Mouse (Mus musculus) forebrain, postnatal 0 days (tissue): ENCODE measurements around the gene 1810013L24Rik. TPM values are rescaled to one million over a fixed set of nuclear protein-coding genes. Genes with fewer than 3 reads are reported as not detected.

Experiments
- ATAC-seq: fragments of 200-750 bp; cut with Nextera tagmentation; 2 replicates; pipeline ENCODE4 v1.8.0; 2017; ENCODE audit warnings: mild to moderate bottlenecking, moderate library complexity
- DNase-seq: peaks from one replicate; pipeline ENCODE4 v3.0.0-alpha.2; 2015
- H3K27ac ChIP-seq: fragments of 300-500 bp; sonication (generic); 2 replicates; pipeline ENCODE4 v1.5.1; 2014; ENCODE audit warnings: low read depth, mild to moderate bottlenecking, antibody characterized with exemption, low read length, moderate library complexity, mixed read lengths
- H3K27me3 ChIP-seq: fragments of 300-500 bp; sonication (generic); 2 replicates; pipeline ENCODE4 v1.6.1; 2014; ENCODE audit warnings: mild to moderate bottlenecking, low read length, mixed read lengths; ENCODE audit not compliant: insufficient read depth
- H3K36me3 ChIP-seq: fragments of 300-500 bp; sonication (generic); 2 replicates; pipeline ENCODE4 v1.6.1; 2014; ENCODE audit warnings: mild to moderate bottlenecking, moderate library complexity; ENCODE audit not compliant: insufficient read depth
- H3K4me1 ChIP-seq: fragments of 300-500 bp; sonication (generic); 2 replicates; pipeline ENCODE4 v1.6.1; 2014; ENCODE audit warnings: antibody characterized with exemption; ENCODE audit not compliant: insufficient read depth
- H3K4me2 ChIP-seq: fragments of 300-500 bp; sonication (generic); 2 replicates; pipeline ENCODE4 v1.6.1; 2014; ENCODE audit warnings: low read depth, mild to moderate bottlenecking, moderate library complexity
- H3K4me3 ChIP-seq: fragments of 300-500 bp; sonication (generic); 2 replicates; pipeline ENCODE4 v1.5.1; 2014; ENCODE audit warnings: low read depth, low read length, mixed read lengths
- H3K9ac ChIP-seq: fragments of 300-500 bp; sonication (generic); 2 replicates; pipeline ENCODE4 v1.6.1; 2014; ENCODE audit warnings: mild to moderate bottlenecking
- H3K9me3 ChIP-seq: fragments of 300-500 bp; sonication (generic); 2 replicates; pipeline ENCODE4 v1.6.1; 2016; ENCODE audit warnings: low read length
- CTCF ChIP-seq: sonication (generic); IDR thresholded peaks from 2 replicates; pipeline ENCODE4 v1.5.1; 2016; ENCODE audit warnings: antibody characterized with exemption, control low read depth, low read depth
- WGBS: fragments of 180-500 bp; shearing (Covaris S2); extraction: QIAGEN DNeasy Blood & Tissue Kit; methylation state at CpG from one replicate; pipeline ENCODE4 v1.1.7; 2014; 5-methylcytosine and 5-hydroxymethylcytosine counted together
- polyA plus RNA-seq: library from polyadenylated mRNA; unstranded; fragments of >200 nt; fragmentation: Nextera tagmentation; extraction: Ambion mirVana; gene quantifications from 2 replicates; pipeline ENCODE4 v1.2.1, GENCODE M21; 2015
- total RNA-seq: library from RNA; depleted of rRNA; stranded (reverse); fragments of >200 nt; gene quantifications from 2 replicates; pipeline ENCODE4 v1.2.3, GENCODE M21; 2014

Gene 1810013L24Rik
- total and polyA plus RNA-seq, 2 experiments from 2014 or later, result 15.9 to 80.2 TPM

DNA sequence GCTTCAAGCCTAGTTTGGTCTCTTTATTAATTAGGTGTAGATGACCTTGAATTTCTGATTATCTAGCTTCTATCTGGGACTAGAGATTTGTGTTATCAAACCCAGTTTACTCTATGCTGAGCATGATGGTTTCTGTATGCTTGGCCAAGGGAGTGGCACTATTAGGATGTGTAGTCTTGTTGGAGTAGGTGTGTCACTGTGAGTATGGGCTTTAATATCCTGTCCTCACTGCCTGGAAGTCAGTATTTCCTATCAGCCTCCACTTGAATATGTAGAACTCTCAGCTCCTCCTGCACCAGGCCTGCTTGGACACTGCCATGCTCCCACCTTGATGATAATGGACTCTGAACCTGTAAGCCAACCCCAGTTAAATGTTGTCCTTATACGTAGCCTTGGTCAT, 7.0 kb downstream of the 1810013L24Rik start:
- Histone ChIP-seq H3K9ac (no peak overlapping the region), H3K4me3 (no peak overlapping the region), H3K27ac (no peak overlapping the region), H3K4me2 (no peak overlapping the region), H3K36me3 (peaks cover 11% of the 10 kb centered on the region), H3K4me1 (peaks cover 19% of the 10 kb centered on the region), H3K27me3 (no peaks in the 10 kb centered on the region), H3K9me3 (no peaks in the 10 kb centered on the region)
- WGBS, result 100% methylated on average over 1 of the region's 1 CpGs
- no peak for TF ChIP-seq CTCF
- ATAC-seq (no peak), DNase-seq (no peak)

DNA sequence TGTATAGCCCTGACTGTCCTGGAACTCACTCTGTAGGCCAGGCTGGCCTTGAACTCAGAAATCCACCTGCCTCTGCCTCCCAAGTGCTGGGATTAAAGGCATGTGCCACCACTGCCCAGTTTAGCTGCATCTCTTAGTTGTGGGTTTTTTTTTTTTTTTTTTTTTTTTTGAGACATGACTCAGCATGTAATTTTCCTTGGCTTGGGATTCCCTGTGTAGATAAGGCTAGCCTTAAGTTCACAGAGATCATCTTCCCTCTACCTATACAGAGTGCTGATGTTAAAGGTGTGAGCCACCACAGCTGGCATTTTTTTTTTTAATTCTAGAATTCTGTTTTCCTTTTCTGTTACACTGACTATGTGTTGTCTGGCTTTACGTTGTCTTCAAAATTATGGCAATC, 7.7 kb downstream of the 1810013L24Rik start:
- Histone ChIP-seq H3K4me3 (no peak overlapping the region), H3K27ac (no peak overlapping the region), H3K27me3 (no peaks in the 10 kb centered on the region), H3K9me3 (no peaks in the 10 kb centered on the region), H3K4me1 (peaks cover 12% of the 10 kb centered on the region; the same call in 1 of the 2 replicates), H3K4me2 (no peak overlapping the region), H3K9ac (no peak overlapping the region), H3K36me3 (peaks cover 11% of the 10 kb centered on the region)
- 77% methylated on average over 1 of the region's 1 CpGs for WGBS
- no peak for DNase-seq
- no peak for TF ChIP-seq CTCF
- ATAC-seq, result no peak

DNA sequence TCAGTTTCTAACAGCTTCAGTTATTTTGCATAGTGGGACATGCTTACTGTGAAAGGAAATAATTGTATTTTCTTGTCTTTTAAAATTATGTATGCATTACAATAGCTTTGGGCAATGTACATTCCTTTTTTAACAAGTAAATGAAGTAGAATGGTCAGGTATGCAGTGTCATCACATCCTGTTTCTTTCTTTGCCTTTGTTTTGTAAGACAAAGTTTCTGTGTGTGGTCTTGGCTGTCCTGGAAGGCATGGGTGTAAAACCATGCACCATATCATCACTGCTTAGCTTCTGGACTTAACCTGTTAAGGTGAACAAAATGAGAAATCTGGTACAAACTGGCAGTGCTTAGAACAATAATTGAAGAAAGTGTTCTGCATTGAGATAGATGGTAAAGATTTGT, 9.0 kb downstream of the 1810013L24Rik start:
- Histone ChIP-seq H3K4me1 (0 out of 2 replicates have a peak, but pooled peaks cover 3% of the 10 kb centered on the region), H3K4me3 (no peak overlapping the region), H3K9me3 (no peaks in the 10 kb centered on the region), H3K36me3 (peaks cover 15% of the 10 kb centered on the region), H3K9ac (no peak overlapping the region), H3K27me3 (no peaks in the 10 kb centered on the region), H3K4me2 (no peak overlapping the region), H3K27ac (no peak overlapping the region)
- ATAC-seq, result no peak
- DNase-seq, result no peak
- no peak for TF ChIP-seq CTCF

DNA sequence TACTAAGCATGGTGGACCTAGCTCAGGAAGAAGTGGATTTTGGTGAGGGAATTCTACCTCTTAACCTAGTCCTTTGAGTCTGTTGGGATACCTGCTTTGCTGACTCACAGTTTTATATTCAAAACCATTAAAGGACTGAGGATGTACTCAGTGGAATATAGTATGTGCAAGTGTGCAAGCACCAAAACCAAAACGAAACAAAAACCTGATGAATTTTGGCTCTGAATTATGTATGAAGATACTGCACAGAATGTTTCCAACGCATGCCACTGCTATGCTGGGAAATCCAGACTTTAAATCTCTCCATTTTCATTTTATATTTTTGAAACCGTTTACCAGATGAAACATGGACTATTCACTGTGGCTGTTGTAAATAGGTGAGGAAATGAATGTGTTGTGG, 10.7 kb downstream of the 1810013L24Rik start:
- H3K4me3 ChIP-seq, result no peak overlapping the region
- no peak overlapping the region for H3K9ac ChIP-seq
- H3K9me3 ChIP-seq, result no peaks in the 10 kb centered on the region
- H3K4me1 ChIP-seq, result 0 out of 2 replicates have a peak, but pooled peaks cover 1% of the 10 kb centered on the region
- TF ChIP-seq CTCF, result no peak
- DNase-seq, result no peak
- no peaks in the 10 kb centered on the region for H3K27me3 ChIP-seq
- 65% methylated on average over 3 of the region's 3 CpGs for WGBS
- H3K36me3 ChIP-seq, result peaks cover 17% of the 10 kb centered on the region
- H3K27ac ChIP-seq, result no peak overlapping the region
- no peak for ATAC-seq
- H3K4me2 ChIP-seq, result no peak overlapping the region

DNA sequence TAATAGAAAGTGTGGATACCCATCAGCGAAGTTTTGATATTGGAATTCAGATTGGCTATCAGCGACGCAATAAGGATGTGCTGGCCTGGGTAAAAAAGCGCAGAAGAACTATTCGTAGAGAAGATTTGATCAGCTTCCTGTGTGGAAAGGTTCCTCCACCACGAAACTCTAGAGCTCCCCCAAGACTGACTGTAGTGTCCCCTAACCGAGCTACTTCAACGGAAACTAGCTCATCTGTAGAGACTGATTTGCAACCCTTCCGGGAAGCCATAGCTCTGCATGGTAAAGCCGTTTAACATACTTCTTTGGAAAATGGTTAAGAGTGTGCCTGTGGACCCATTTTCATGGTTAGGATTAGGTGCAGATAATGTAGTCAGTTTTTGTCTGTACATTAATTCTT, 13.1 kb downstream of the 1810013L24Rik start:
- no peak for ATAC-seq
- Histone ChIP-seq H3K27me3 (no peaks in the 10 kb centered on the region), H3K4me2 (no peak overlapping the region), H3K9me3 (no peaks in the 10 kb centered on the region), H3K4me1 (peaks cover 4% of the 10 kb centered on the region; the same call in 1 of the 2 replicates), H3K9ac (no peak overlapping the region), H3K27ac (no peak overlapping the region), H3K36me3 (peaks cover 15% of the 10 kb centered on the region), H3K4me3 (no peak overlapping the region)
- WGBS, result 97% methylated on average over 10 of the region's 10 CpGs
- no peak for TF ChIP-seq CTCF
- no peak for DNase-seq

DNA sequence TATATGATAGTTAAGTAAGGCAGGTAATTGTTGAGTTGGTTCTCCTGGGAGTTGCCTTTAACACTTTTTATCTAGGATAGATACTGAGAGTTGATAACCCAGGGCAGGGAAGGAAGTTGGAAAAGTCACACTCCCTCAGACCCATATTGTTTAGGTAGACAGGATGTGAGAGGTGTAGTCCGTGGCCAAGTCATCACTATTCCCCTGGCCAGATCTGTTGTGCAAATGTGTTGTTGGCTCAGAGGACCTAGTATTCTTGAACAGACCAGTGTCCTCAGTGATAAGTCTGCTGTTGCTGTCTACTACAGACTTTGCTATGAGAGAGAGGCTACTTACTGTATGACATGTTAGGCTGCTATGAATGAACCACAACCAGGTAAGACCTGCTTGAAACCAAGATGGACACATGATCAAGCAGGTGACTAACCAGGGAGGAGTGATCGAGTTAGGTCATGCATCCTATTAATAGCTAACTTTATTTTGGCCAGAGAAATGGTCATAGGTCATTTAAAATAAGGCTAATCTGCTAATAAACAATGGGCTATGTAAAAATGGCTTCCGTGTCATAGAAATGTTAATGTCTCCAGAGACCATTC, 13.8 kb downstream of the 1810013L24Rik start:
- Histone ChIP-seq H3K9ac (no peak overlapping the region), H3K4me3 (no peak overlapping the region), H3K36me3 (peaks cover 15% of the 10 kb centered on the region), H3K27me3 (no peaks in the 10 kb centered on the region), H3K9me3 (no peaks in the 10 kb centered on the region), H3K4me2 (no peak overlapping the region), H3K4me1 (peaks cover 4% of the 10 kb centered on the region; the same call in 1 of the 2 replicates), H3K27ac (no peak overlapping the region)
- TF ChIP-seq CTCF, result no peak
- ATAC-seq (no peak), DNase-seq (no peak)
- WGBS, result 89% methylated on average over 3 of the region's 3 CpGs

DNA sequence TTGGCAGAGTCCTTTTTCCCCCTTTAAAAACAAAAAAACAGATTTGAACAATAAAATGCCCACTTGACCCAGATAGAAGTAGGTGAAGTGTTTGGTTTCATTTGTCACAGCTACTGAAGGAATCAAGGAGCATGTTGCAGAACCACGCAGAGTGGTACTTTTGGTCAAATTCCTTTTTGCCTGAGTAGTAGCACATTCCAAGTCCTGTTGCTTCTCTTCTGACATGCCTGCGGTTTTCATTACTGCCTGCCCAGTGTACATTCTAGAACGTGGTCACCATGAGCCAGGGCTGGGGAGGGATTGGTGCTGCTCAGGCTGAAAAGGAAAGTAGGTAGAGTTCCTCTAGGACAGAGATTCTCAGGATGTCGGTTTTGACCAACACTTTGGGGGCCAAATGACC, 16.1 kb downstream of the 1810013L24Rik start:
- peaks cover 15% of the 10 kb centered on the region for H3K36me3 ChIP-seq
- no peak for ATAC-seq
- H3K4me2 ChIP-seq, result no peak overlapping the region
- peaks cover 4% of the 10 kb centered on the region; the same call in 1 of the 2 replicates for H3K4me1 ChIP-seq
- WGBS, result 78% methylated on average over 4 of the region's 4 CpGs
- H3K27me3 ChIP-seq, result no peaks in the 10 kb centered on the region
- H3K4me3 ChIP-seq, result no peak overlapping the region
- no peak for DNase-seq
- no peak overlapping the region for H3K27ac ChIP-seq
- TF ChIP-seq CTCF, result no peak
- H3K9ac ChIP-seq, result no peak overlapping the region
- no peaks in the 10 kb centered on the region for H3K9me3 ChIP-seq
